Mouse (Mus musculus) liver, embryonic 13.5 days (tissue): ENCODE measurements around the gene Vapb. TPM values are rescaled to one million over a fixed set of nuclear protein-coding genes. Genes with fewer than 3 reads are reported as not detected.
A peak's percentile ranks its signal among the peaks of the same experiment; 100 is the strongest.
"Not testable (repeated sequence)": the region's sequence is repeated elsewhere in the genome, so short reads cannot be mapped to it uniquely, and the experiment has no call there.

Experiments used
- ATAC-seq: fragments of 200-750 bp; cut with Nextera tagmentation; 2 replicates; pipeline ENCODE4 v1.8.0; 2017; ENCODE audit warnings: low read depth, mild to moderate bottlenecking, moderate number of reproducible peaks, moderate library complexity
- DNase-seq: peaks from one replicate; pipeline ENCODE4 v3.0.0; 2022
- H3K27ac ChIP-seq: fragments of 300-500 bp; sonication (generic); 2 replicates; pipeline ENCODE4 v1.5.1; 2015; ENCODE audit warnings: moderate library complexity, mild to moderate bottlenecking, inconsistent platforms
- H3K27me3 ChIP-seq: fragments of 300-500 bp; sonication (generic); 2 replicates; pipeline ENCODE4 v1.6.1; 2015; ENCODE audit warnings: mild to moderate bottlenecking, inconsistent platforms
- H3K36me3 ChIP-seq: fragments of 300-500 bp; sonication (generic); 2 replicates; pipeline ENCODE4 v1.6.1; 2015; ENCODE audit warnings: mild to moderate bottlenecking, inconsistent platforms
- H3K4me1 ChIP-seq: fragments of 300-500 bp; sonication (generic); replicated peaks from 2 replicates; pipeline ENCODE4 v1.6.1; 2015; ENCODE audit warnings: inconsistent platforms
- H3K4me2 ChIP-seq: fragments of 300-500 bp; sonication (generic); 2 replicates; pipeline ENCODE4 v1.6.1; 2015; ENCODE audit warnings: inconsistent platforms, mild to moderate bottlenecking, moderate library complexity
- H3K4me3 ChIP-seq: fragments of 300-500 bp; sonication (generic); replicated peaks from 2 replicates; pipeline ENCODE4 v1.5.1; 2015; ENCODE audit warnings: mild to moderate bottlenecking, inconsistent platforms
- H3K9ac ChIP-seq: fragments of 300-500 bp; sonication (generic); 2 replicates; pipeline ENCODE4 v1.6.1; 2015; ENCODE audit warnings: mild to moderate bottlenecking, inconsistent platforms
- H3K9me3 ChIP-seq: fragments of 300-500 bp; sonication (generic); replicated peaks from 2 replicates; pipeline ENCODE4 v1.6.1; 2016; ENCODE audit warnings: inconsistent platforms
- WGBS: fragments of 180-500 bp; shearing (Covaris S2); methylation state at CpG from one replicate; pipeline ENCODE4 v1.1.7; 2015; ENCODE audit not compliant: insufficient replicate concordance; 5-methylcytosine and 5-hydroxymethylcytosine counted together
- polyA plus RNA-seq: library from polyadenylated mRNA; unstranded; fragments of >200 nt; fragmentation: Nextera tagmentation; extraction: Ambion mirVana; gene quantifications from 2 replicates; pipeline ENCODE4 v1.2.1, GENCODE M21; 2015

Gene Vapb
- polyA plus RNA-seq, result 5.7 and 6.5 TPM in 2 replicates

DNA sequence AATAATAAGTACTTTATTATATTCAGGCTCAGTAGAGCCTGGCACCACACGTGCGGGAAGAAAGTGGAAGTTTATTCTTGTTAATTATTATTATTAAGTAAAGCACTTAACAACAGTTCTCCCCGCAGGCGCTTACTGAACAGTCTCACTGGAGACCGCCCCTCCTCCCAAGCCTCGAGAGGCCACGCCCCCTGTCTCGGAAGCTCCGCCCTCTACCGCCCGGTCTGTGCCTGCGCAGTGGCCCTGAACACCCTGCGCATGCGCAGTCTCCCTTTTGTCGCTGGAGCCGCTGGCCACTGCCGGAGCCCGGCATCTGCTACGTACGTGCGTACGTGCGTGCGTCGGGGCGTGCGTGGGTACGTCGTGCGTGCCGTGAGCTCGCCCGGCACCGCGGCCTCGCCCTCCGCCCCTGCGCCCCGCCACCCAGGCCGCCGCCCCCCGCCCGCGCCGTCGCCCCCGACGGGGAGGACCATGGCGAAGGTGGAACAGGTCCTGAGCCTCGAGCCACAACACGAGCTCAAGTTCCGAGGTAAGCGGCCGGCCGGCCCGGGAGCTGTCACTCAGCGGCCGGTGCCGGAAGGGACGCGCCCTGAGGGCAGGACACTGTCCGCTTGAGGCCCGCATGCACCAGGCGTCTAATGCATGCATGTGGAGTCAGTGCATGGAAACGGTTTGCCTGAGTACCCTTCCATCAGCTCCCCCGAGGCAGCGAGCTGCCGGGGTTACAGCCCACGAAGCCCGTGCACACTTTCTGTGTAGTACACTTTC is at the start of gene Vapb:
Vapb (plus strand) TSS at position 290 of the 768 bp plus-strand sequence.
- peak; percentile 97 for ATAC-seq
- DNase-seq, result peak; percentile 98
- peak within 1 kb of the TSS; percentile 61 for H3K27ac ChIP-seq
- no peaks in the 10 kb centered on the region for H3K27me3 ChIP-seq
- H3K4me2 ChIP-seq, result peak within 1 kb of the TSS; percentile 92
- H3K9ac ChIP-seq, result peak within 1 kb of the TSS; percentile 84
- H3K9me3 ChIP-seq, result no peaks in the 10 kb centered on the region
- no peaks in the 10 kb centered on the region for H3K36me3 ChIP-seq
- peak within 1 kb of the TSS; percentile 86 for H3K4me3 ChIP-seq
- H3K4me1 ChIP-seq, result peaks cover 47% of the 10 kb centered on the region
- WGBS, result 1% methylated on average over 70 of the region's 70 CpGs

DNA sequence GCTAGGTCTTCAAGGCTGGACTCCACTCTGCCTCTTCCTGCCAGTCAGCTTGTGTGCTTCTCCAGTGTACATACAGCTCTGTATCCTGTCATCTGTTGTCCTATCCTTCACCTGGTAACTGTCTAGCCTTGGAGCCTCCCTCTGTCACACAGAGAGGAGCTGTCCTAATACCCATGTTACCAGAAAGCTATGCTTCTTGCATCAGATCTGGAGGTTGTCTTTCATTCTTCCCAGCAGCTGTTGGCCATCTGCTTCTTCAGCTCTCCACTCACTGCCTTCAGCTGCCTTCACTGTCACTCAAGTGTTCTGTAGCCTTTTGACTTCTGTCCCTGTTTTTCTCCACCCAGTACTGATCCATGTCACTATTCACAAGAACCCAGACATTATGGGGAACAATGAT is 47.5 kb upstream of the Vapb start:
- ATAC-seq (no peak; the same call in 1 of the 2 replicates), DNase-seq (no peak)
- Histone ChIP-seq H3K4me2 (no peak overlapping the region), H3K9me3 (no peaks in the 10 kb centered on the region), H3K36me3 (peaks cover 53% of the 10 kb centered on the region), H3K27me3 (no peaks in the 10 kb centered on the region), H3K4me3 (no peak overlapping the region), H3K9ac (no peak overlapping the region), H3K27ac (no peak overlapping the region), H3K4me1 (peaks cover 3% of the 10 kb centered on the region; the same call in 1 of the 2 replicates)

DNA sequence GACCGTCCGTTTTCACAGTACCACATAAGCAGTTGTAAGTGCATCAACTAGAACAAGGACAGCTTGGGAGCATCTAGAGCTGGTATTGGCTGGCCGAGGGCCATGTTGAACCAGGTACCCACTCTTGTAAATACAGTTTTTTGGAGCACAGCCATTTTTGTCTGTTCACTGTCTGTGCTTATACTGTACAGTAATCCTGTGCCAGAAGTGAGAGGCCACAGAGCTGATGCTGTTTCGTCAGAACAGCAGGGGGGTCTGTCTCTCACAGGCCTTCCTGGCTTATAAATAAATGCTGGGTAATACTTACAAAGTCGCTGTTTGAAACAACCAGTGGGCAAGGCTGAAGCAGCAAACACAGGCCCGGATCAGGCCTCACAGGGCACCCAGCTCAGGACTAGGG is 45.6 kb upstream of the Vapb start:
- Histone ChIP-seq H3K9ac (no peak overlapping the region), H3K27me3 (no peaks in the 10 kb centered on the region), H3K4me1 (no peaks in the 10 kb centered on the region; the same call in 1 of the 2 replicates), H3K4me3 (no peak overlapping the region), H3K36me3 (peaks cover 69% of the 10 kb centered on the region), H3K9me3 (no peaks in the 10 kb centered on the region), H3K27ac (no peak overlapping the region), H3K4me2 (no peak overlapping the region)
- 83% methylated on average over 6 of the region's 6 CpGs for WGBS
- no peak for ATAC-seq
- DNase-seq, result no peak

DNA sequence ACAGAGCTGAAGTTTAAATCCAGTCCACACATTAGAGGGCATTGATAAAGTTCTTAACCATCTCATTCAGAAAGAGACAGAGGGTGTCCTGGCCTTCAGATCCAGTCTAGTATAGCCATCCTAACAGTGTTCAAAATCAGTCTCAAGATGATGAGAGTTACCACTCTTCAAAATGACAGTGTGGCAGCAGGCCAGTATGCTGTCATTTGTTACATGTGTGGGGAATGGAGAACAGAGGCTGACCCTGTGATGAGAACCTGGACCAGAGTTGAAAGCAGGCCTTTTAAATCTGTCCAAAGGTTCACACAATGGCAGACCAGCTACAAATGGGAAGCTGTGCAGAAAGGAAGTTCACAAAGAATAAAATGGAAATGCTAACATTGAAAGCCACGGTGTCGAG is 44.6 kb upstream of the Vapb start:
- Histone ChIP-seq H3K9me3 (no peaks in the 10 kb centered on the region), H3K4me2 (no peak overlapping the region), H3K9ac (no peak overlapping the region), H3K36me3 (peaks cover 78% of the 10 kb centered on the region), H3K4me1 (no peaks in the 10 kb centered on the region), H3K27me3 (no peaks in the 10 kb centered on the region), H3K27ac (no peak overlapping the region), H3K4me3 (no peak overlapping the region)
- WGBS, result 86% methylated on average over 2 of the region's 2 CpGs
- DNase-seq (no peak), ATAC-seq (no peak)

DNA sequence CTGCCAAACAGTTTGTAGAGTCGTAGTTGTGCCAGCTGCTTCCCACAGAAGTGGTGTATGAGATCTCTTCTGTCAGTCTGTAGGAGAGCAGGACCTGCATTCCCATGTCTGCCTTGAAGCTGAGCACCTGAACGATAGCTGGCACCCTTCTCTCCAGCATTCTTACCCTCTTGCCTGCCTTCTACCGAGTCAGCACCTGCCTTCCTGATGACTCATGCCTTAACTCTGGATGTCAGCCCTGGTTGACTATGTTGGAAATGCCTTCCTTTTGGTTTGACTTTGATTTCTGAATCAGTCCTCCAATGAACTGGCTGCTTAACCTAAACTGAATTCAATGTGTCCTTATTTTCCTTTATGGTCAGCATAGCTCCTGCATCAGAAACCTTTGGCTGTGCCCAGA is 38.5 kb upstream of the Vapb start:
- no peak overlapping the region for H3K27ac ChIP-seq
- no peak for DNase-seq
- H3K4me2 ChIP-seq, result no peak overlapping the region
- H3K27me3 ChIP-seq, result no peaks in the 10 kb centered on the region
- no peak overlapping the region for H3K4me3 ChIP-seq
- 74% methylated on average over 3 of the region's 3 CpGs for WGBS
- peaks cover 80% of the 10 kb centered on the region for H3K36me3 ChIP-seq
- H3K9ac ChIP-seq, result no peak overlapping the region
- no peaks in the 10 kb centered on the region for H3K4me1 ChIP-seq
- ATAC-seq, result no peak
- H3K9me3 ChIP-seq, result no peaks in the 10 kb centered on the region

DNA sequence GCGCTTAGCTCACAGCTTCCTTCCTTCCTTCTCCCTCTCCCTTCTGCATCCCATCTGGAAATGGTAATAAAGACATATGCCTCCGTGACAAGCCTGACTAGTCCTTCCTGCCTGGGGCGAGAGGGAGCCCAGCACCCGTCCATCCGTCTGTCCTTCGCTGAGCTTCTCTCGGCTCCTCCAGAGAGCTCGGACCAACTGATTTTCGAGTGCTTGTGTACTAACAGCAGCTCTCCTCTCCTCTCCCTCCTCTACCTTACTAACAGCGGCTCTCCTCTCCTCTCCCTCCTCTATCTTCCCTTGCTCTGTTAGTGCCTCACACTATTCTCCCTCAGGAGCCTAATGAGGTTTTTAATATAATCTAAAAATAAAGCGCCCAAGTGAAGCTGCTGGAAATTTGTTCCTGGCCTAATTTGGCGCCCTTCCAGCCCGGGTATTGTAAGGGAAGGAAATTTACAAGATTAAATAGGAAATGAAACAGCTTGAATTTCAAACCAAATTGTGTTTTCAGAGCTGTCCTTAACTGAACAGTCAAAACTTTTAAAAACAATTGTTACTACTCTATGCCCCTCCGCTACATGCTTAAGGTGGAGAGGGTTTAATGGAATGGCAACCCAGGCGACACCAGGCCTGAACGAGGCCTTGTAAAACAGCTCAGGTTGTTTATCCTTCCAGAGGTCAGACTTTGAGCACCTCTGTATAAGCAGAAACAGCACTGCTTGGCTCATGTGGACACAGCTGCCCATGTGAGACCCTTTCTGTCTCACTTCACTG is 35.0 kb upstream of the Vapb start:
- no peaks in the 10 kb centered on the region for H3K27me3 ChIP-seq
- peaks cover 62% of the 10 kb centered on the region for H3K36me3 ChIP-seq
- ATAC-seq (no peak), DNase-seq (no peak)
- no peaks in the 10 kb centered on the region for H3K9me3 ChIP-seq
- no peak overlapping the region for H3K4me3 ChIP-seq
- 78% methylated on average over 16 of the region's 16 CpGs for WGBS
- no peak overlapping the region for H3K27ac ChIP-seq
- H3K4me1 ChIP-seq, result no peaks in the 10 kb centered on the region
- no peak overlapping the region for H3K4me2 ChIP-seq
- no peak overlapping the region for H3K9ac ChIP-seq

DNA sequence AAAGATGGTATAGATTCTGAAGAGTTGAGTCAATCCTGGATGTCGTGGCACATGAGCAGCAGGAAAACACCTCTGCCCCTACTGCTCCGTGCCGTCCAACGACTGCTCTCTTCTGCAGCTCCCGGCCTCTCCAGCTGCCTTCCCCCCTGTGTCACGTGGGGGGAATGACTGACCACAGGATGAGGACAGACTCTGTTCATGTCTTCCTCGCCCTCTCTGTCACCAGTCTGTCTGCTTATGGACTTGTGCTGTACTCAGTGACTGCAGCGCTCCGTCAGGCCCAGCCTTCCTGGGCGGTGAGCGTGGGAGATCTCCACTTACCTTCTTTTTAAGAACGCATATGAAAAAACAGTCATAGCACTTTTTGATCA is 34.5 kb upstream of the Vapb start:
- H3K27me3 ChIP-seq, result no peaks in the 10 kb centered on the region
- H3K9me3 ChIP-seq, result no peaks in the 10 kb centered on the region
- H3K4me3 ChIP-seq, result no peak overlapping the region
- no peak for DNase-seq
- H3K4me1 ChIP-seq, result no peaks in the 10 kb centered on the region
- no peak overlapping the region for H3K9ac ChIP-seq
- 83% methylated on average over 12 of the region's 12 CpGs for WGBS
- H3K4me2 ChIP-seq, result no peak overlapping the region
- no peak overlapping the region for H3K27ac ChIP-seq
- peaks cover 59% of the 10 kb centered on the region for H3K36me3 ChIP-seq
- ATAC-seq, result no peak

DNA sequence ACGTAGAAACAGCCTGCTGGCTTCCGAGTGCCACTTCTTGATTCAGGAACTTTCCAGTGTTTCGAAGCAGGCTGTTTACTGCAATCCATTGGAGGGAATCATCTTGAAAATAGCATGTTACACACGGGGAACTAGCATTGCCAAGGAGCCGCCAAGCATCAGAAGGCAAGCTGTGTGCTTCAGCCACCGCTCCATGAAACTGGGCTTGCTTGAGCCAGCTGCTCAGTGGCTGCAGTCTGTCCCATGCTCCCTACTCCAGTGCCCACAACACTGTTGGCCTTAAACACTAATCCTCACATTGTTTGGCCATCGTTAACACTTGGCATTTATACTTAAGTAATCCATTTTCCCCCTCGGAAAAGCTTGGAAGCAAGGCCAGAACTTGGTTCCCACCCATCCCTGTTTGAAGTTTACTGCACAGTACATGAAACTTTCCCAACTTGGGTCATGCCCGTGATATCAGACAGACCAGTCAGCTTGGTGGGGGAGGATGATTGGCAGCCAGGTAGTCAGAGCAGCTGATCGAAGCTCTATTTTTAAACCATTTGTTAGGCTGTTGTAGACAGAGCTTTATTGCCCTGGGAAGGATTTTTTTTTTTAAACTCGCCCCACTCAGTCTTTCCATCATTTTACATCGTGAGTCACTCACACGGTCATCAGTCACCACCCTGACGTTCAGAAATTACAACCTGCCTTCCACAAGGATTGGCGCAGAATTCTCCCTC is 31.3 kb upstream of the Vapb start:
- 76% methylated on average over 15 of the region's 15 CpGs for WGBS
- Histone ChIP-seq H3K27ac (no peak overlapping the region), H3K36me3 (peaks cover 33% of the 10 kb centered on the region), H3K9me3 (no peaks in the 10 kb centered on the region), H3K4me3 (no peak overlapping the region), H3K4me2 (no peak overlapping the region), H3K4me1 (0 out of 2 replicates have a peak, but pooled peaks cover 3% of the 10 kb centered on the region), H3K27me3 (no peaks in the 10 kb centered on the region), H3K9ac (no peak overlapping the region)
- DNase-seq (no peak), ATAC-seq (no peak)

DNA sequence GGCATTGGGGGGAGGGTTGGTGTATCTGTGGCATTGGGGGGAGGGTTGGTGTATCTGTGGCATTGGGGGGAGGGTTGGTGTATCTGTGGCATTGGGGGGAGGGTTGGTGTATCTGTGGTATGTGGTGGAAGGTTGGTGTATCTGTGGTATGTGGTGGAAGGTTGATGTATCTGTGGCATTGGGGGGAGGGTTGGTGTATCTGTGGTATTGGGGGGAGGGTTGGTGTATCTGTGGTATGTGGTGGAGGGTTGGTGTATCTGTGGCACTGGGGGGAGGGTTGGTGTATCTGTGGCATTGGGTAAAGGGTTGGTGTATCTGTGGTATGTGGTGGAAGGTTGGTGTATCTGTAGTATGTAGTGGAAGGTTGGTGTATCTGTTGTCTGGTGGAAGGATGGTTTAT is 29.7 kb upstream of the Vapb start:
- not testable (repeated sequence) for H3K27me3 ChIP-seq, ATAC-seq

DNA sequence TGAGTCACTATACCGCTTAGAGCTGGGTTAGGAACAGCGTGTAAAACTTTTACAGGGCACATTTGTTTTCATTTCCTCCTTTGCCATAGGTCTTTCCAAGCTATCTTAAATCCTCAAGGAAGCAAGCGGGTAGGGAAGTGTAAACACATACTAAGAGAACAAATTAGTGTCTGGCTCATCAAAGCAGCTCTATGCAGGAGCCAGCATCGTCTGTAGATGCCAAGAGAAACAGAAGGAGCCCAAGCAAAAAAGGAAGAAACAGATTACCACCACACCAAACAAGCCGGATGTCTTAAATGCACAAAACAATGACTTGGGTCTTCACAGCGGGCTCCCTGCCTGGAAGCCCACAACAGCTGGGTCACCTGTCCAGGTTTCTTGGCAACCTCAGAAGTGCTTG is 27.1 kb upstream of the Vapb start:
- H3K9me3 ChIP-seq, result no peaks in the 10 kb centered on the region
- 0 out of 2 replicates have a peak, but pooled peaks cover 3% of the 10 kb centered on the region for H3K4me1 ChIP-seq
- no peak overlapping the region for H3K4me3 ChIP-seq
- WGBS, result 72% methylated on average over 6 of the region's 6 CpGs
- H3K4me2 ChIP-seq, result no peak overlapping the region
- no peaks in the 10 kb centered on the region for H3K27me3 ChIP-seq
- ATAC-seq (no peak), DNase-seq (no peak)
- H3K9ac ChIP-seq, result no peak overlapping the region
- H3K36me3 ChIP-seq, result 0 out of 2 replicates have a peak, but pooled peaks cover 3% of the 10 kb centered on the region
- no peak overlapping the region for H3K27ac ChIP-seq

More for the DNA sequence above, 29.7 kb upstream of the Vapb start:
- not testable (repeated sequence) for H3K4me2 ChIP-seq, H3K9me3 ChIP-seq, H3K4me1 ChIP-seq, H3K9ac ChIP-seq, DNase-seq, H3K4me3 ChIP-seq, H3K27ac ChIP-seq
- peaks cover 18% of the 10 kb centered on the region for H3K36me3 ChIP-seq

DNA sequence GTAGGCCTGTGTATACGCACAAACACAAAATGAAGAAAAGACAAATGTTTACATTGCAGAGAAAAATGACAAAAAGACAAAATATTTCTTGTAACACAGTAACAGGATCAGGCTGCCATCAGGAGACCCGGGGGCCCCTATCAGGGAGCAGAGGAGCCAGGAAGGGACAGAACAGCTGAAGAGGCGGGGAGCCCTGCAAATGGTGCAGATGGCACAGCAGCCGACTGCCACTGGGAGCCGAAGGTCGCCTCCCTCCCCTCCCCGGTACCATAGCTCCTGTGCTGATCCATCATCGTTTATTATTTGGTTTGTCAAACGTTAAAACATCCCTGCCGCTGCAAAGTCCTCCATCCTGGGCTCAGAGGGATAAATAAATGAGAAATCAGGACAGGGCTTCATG is 24.7 kb upstream of the Vapb start:
- 0 out of 2 replicates have a peak, but pooled peaks cover 2% of the 10 kb centered on the region for H3K36me3 ChIP-seq
- no peaks in the 10 kb centered on the region for H3K9me3 ChIP-seq
- ATAC-seq (no peak), DNase-seq (no peak)
- no peak overlapping the region for H3K4me3 ChIP-seq
- H3K27me3 ChIP-seq, result no peaks in the 10 kb centered on the region
- no peak overlapping the region for H3K27ac ChIP-seq
- WGBS, result 65% methylated on average over 10 of the region's 10 CpGs
- H3K9ac ChIP-seq, result no peak overlapping the region
- H3K4me2 ChIP-seq, result no peak overlapping the region
- H3K4me1 ChIP-seq, result 0 out of 2 replicates have a peak, but pooled peaks cover 3% of the 10 kb centered on the region
